Mouse (Mus musculus): ENCODE results near the gene Dhfr. TPM values are rescaled to one million over a fixed set of nuclear protein-coding genes. Genes with fewer than 3 reads are reported as not detected.
"Not testable (repeated sequence)": the region's sequence is repeated elsewhere in the genome, so short reads cannot be mapped to it uniquely, and the experiment has no call there.

Dhfr gene
- total RNA-seq, 2 experiments from 2014 or later: 1.3 to 1.5 TPM

DNA sequence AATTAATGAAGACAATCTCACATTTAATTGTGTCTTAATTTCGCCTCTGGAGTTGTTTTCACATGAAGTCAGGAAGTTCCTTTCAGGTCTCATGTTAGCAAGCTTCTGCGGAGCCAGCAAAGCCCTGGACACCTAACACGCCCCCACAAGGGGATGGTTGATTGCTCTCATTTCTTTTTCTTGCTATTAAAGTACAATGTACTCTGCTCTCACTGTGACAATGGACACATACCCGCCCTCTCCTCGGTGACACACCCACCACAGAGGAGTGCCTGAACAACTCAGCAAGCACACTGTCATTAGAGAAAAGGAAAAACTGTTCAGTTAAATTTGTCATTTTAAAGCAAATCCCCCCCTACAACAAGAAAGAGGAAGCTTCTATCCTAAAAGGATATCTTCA, 8.2 kb upstream of the Dhfr start:
- TF ChIP-seq CTCF (conservative IDR thresholded peaks at IDR 0.05): no peak
- Histone ChIP-seq H3K4me3 (no peak overlapping the region), H3K27ac (no peak overlapping the region)
- DNase-seq (ENCODE audit: low spot score in 2 of 2): no peak

DNA sequence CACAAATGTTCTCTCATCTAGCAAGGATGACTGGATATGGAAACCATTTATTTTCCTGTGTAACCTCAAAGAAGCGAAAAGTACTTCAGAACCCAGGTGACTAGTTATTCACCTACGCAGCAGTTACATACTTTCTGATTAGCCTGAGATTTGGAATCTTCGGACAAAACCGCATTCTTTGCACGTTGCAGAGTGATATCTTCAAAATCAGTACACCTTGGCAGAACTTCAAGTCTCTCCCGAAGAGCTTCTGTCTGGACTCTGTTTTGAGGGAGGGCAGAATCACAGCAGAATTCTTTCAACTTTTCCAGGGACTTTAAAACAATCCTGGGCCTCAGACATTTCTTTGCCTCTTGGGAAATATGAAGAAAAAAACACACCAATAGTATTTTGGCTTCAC, 3.4 kb upstream of the Dhfr start:
- TF ChIP-seq CTCF (conservative IDR thresholded peaks at IDR 0.05): no peak
- DNase-seq (ENCODE audit: low spot score in 2 of 2): no peak
- Histone ChIP-seq H3K4me3 (no peak overlapping the region), H3K27ac (no peak overlapping the region)

DNA sequence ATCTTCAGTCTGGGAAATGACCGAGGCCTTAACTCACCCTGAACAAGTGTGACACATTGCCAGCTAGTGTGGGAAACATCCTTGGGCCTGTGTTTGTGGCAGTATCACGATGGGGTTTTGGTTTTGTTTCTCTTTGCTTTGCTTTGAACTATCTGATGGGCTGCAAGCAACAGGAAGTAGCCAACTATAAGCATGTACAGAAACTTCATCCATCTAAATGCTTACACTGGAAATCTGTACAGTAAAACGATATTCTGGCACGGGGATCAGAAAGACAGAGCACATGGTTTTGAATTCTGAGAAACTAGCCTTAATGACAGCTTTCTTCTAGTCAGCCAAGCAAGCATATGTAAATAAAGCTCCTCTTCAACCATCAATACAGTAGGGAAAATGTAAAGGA, 570 bp upstream of the Dhfr start:
- no peak for TF ChIP-seq CTCF (conservative IDR thresholded peaks at IDR 0.05)
- Histone ChIP-seq H3K4me3 (peak overlapping the region; percentile 95), H3K27ac (peak overlapping the region; percentile 96)
- DNase-seq (ENCODE audit: low spot score in 2 of 2): no peak

DNA sequence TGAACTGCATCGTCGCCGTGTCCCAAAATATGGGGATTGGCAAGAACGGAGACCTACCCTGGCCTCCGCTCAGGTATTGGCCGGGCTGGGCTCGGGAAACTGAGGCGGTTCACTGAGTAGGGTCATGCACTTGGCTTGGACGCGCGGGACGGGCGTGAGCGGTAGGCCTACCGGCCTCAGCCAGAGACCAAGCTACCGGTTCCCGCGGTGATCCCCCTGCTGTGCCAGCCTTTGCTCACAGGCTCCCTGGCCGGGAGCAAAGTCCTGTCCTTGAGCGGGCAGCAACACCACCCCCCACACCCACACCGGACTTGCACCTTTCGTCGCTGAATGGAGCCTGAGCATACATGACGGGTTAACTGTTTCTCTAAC, 732 bp downstream of the Dhfr start:
- Histone ChIP-seq H3K4me3 (peak overlapping the region; percentile 95), H3K27ac (peak overlapping the region; percentile 29; the same call in 1 of the 2 replicates)
- no peak for TF ChIP-seq CTCF (conservative IDR thresholded peaks at IDR 0.05)
- DNase-seq (ENCODE audit: low spot score in 2 of 2): no peak

DNA sequence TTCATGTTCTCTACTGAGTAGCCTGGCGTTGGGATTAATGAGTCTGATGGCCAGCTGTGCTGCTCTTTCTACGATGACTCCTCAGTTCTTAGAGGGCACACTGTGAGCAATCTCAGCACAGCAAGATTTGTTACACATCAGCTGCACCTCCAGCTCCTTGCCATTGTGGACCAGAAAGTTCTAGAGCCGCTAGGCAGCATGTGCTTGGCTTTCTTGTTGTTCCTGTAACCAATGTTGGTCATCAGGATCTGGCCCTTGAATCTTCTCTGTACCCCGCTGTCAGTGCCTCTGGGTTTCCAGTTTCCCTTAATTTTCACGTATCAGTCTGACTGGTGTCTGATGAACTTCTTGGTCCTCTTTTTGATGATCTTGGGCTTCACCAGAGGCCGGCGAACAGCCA, 1.9 kb downstream of the Dhfr start:
- TF ChIP-seq CTCF (conservative IDR thresholded peaks at IDR 0.05): no peak
- no peak for DNase-seq (ENCODE audit: low spot score in 2 of 2)
- Histone ChIP-seq H3K27ac (no peak overlapping the region), H3K4me3 (no peak overlapping the region)

DNA sequence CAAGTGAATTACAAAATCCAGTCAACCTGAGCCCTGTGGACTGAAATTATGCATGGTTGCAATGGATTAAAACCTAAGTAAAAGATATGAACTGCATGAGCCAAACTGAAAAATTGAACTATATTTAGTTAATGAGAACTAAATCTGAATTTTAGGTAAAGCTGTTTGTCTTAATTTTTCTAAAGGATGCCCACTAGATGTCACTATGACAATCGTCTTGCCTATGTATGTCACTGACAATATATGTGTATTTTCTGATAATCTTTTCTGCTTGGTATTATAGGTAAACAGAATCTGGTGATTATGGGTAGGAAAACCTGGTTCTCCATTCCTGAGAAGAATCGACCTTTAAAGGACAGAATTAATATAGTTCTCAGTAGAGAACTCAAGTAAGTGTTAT, 3.1 kb downstream of the Dhfr start:
- H3K27ac ChIP-seq: no peak overlapping the region
- DNase-seq (ENCODE audit: low spot score in 2 of 2): no peak

DNA sequence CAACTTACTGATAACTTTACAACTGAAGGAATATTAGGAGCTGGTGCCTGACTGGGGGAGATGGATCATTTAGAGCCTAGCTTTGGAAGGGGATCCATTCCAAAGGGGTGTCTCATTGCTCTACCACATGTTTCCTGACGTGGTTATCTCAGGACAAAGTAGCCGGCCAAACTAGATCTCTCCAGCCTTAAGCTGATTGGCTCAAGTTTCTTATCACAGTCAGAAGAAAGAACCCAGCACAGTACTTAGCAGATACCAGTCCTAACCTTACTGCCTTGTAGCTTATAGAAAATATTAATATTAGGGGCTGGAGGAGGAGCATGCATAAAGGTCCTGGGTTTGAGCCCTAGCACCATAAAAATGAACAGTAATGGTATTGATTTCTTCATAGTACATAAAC, 7.1 kb downstream of the Dhfr start:
- no peak for TF ChIP-seq CTCF (conservative IDR thresholded peaks at IDR 0.05)
- no peak for DNase-seq (ENCODE audit: low spot score in 2 of 2)
- H3K4me3 ChIP-seq: no peak overlapping the region
- H3K27ac ChIP-seq: no peak overlapping the region

More for the DNA sequence above, 3.1 kb downstream of the Dhfr start:
- TF ChIP-seq CTCF (conservative IDR thresholded peaks at IDR 0.05): peak; percentile 77
- no peak overlapping the region for H3K4me3 ChIP-seq

DNA sequence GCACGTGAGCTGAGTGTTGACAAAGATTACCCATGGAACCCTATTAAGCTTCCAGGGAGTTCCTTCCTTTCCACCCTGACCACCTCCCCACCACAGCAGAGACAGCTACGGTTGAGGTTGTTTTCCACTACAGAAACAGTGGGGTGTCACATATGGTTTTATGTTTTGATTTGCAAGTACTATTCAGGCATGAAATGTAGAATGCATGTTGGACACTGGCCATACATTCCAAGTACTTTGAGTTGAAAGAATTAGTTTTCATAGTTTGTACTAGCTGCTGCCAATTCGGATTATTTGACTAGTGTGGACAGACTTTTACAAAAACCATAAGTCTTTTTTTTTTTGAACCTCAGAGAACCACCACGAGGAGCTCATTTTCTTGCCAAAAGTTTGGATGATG, 10.8 kb downstream of the Dhfr start:
- Histone ChIP-seq H3K27ac (no peak overlapping the region), H3K4me3 (no peak overlapping the region)
- TF ChIP-seq CTCF (conservative IDR thresholded peaks at IDR 0.05): no peak
- no peak for DNase-seq (ENCODE audit: low spot score in 2 of 2)

DNA sequence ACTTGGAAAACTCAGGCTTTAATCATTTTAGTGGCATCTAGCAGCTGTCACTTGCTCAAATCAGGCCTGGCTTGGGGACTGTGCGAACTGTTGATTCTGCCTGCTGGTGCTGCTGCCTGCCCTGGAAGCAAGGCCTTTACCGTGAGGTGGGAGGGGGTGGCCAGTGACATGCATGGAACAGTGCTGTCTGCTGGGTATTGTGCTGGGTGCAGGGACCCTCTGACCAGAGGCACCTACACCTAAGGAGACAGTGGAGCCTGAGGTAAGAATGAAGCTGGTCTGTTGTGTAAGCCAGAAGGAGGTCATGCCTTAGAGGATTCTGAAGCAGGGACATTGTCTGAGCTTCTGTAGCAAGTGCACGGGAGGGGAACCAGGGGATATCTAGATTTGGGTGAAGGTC, 16.3 kb downstream of the Dhfr start:
- TF ChIP-seq CTCF (conservative IDR thresholded peaks at IDR 0.05): no peak
- Histone ChIP-seq H3K4me3 (no peak overlapping the region), H3K27ac (no peak overlapping the region)
- no peak for DNase-seq (ENCODE audit: low spot score in 2 of 2)

DNA sequence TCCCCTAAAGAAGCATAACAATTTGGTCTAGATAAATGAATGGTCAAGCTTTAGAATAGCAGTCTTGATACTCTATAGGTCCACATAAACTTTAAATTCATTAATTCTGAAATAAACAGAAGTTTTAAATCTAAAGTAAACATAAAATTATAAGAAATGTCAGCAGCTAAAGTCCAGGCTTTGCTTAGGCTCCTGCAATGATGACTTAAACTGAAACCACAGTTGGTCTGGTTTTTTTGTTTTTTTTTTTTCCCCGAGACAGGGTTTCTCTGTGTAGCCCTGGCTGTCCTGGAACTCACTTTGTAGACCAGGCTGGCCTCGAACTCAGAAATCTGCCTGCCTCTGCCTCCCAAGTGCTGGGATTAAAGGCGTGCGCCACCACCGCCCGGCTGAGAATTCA, 16.9 kb downstream of the Dhfr start:
- DNase-seq (ENCODE audit: low spot score in 2 of 2); H3K4me3 ChIP-seq; H3K27ac ChIP-seq: not testable (repeated sequence)

DNA sequence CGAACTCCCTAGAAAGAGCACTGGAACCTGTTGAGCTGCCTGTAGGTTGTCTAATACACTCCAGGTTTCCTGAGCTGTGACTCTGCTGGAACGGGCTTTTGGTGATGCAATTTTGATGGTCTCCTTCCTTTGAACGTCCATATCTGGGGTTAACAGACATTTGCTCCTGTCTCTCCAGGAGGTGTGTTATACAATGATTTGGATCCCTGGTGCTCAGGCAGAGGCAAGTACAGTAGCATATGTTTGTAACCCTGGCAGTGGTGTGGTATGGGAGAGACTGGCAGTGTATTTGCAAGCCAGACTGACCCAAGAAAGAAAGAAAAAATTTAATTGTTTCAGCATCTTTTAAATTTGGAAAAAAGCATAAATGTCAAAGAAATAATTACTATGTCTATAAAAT, 32.8 kb downstream of the Dhfr start:
- H3K4me3 ChIP-seq: no peak overlapping the region
- DNase-seq (ENCODE audit: low spot score in 2 of 2): no peak
- TF ChIP-seq CTCF (conservative IDR thresholded peaks at IDR 0.05): no peak
- no peak overlapping the region for H3K27ac ChIP-seq

DNA sequence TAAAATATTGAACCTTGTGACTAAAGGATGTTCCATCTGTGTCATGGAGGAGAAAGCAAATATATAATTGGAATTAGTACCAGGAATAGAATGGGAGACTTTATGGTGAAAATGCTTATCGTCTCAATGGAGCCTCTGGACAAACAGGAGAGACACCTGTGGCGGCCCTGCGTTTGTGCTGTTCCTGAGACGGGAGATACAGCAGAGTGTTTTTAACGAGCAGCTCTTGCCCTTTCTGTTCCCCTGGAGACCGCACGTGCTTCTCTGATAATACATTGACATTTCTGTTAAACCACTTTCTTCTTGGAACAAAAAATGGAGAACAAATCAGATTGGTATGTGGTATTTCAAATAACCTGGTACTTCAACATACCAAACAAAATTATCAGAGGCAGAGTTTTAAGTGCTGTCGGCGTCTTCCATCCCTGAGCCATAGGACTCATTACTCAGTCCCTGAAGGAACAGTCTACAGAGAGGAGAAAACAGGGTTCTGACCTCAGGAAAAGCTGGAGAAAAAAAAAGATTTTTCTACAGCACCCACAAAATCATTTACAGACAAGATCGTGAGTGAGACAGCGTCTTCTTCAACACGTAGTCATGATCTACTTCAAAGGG, 38.6 kb downstream of the Dhfr start:
- DNase-seq (ENCODE audit: low spot score in 2 of 2): no peak
- Histone ChIP-seq H3K4me3 (no peak overlapping the region), H3K27ac (no peak overlapping the region)
- TF ChIP-seq CTCF (conservative IDR thresholded peaks at IDR 0.05): no peak

DNA sequence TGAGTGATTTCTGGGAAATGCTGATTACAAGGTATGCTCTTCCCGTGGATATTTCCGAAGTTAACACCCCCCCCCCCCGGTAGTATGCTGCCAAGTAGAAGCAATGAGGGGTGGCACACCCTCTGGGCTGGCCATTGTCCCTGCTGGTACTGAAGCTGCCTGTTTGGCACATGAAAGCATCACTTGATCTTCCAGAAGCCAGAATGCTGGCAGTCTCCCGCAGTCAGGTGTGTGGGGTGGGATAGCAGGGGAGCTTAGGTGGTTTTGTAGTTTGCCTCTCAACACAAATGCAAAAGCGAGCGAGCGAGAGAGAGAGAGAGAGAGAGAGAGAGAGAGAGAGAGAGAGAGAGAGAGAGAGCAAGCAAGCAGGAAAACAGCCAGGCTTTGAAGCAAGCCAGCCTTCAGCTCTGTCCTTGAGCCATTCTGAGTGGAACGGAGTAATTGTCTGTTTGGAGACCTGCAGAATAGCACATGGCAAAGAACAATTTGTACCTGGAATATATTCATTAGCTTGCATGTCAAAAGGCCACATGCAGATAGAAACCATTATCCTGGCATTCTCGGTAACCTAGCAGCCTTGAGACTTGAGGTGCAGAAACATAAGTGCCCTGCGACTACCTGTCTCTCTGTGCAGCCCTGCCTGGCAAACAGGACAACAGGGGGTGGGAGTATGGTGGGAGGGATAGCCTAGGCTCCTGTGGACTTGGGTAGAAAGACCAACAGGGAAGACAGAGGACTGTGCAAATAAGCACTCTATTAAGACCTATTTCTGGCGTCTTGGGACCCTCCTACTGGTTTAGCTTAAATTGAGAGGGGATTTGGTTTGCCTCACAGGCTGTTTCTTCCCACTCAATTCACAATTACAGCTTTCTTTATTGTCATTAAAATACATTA, 44.2 kb downstream of the Dhfr start:
- no peak for TF ChIP-seq CTCF (conservative IDR thresholded peaks at IDR 0.05)
- Histone ChIP-seq H3K4me3 (no peak overlapping the region), H3K27ac (no peak overlapping the region)
- no peak for DNase-seq (ENCODE audit: low spot score in 2 of 2)

DNA sequence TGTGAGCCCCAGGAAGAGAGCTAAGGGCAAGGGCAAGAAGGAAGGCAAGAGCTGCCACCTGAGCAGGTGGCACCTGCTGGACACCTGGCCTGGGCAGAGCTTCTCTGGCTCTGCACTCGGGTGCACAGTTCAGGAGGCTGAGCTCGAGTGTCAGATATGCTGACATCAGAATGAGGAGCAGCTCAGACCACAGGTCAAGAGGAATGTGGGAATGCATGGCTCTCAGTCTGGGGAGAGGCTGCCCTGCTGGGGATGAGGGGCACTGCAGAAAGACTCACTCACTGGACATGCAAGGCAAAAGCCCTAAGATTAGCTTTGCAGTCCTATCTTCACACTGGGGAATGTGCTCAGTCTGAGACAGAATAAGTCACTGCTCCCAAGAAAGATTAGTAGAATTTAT, 47.5 kb downstream of the Dhfr start:
- Histone ChIP-seq H3K27ac (no peak overlapping the region), H3K4me3 (no peak overlapping the region)
- no peak for TF ChIP-seq CTCF (conservative IDR thresholded peaks at IDR 0.05)
- DNase-seq (ENCODE audit: low spot score in 2 of 2): no peak

Data from layer of hippocampus, adult 2 months (tissue).